Mouse (Mus musculus) left cerebral cortex, adult 18-20 months (tissue): ENCODE measurements at regions not wholly inside any gene's neighbourhood (a gene's known extent, or its start where the extent isn't known, plus 50 kb on each side); places are given as distances from the start of the nearest gene placed in this dataset.

Experiments used
- DNase-seq, 2 experiments: peaks; one replicate each; pipeline ENCODE4 v3.0.0; 2021 to 2022; ENCODE audit warnings: low spot score in 2 of 2, mixed read lengths in 1 of 2

- no peak for DNase-seq
Observed at GRCm38 (mm10) chr9:63045531-63045930, 57.8 kb upstream of the Pias1 start.

- no peak for DNase-seq
Observed at GRCm38 (mm10) chr9:63043304-63043703, 55.6 kb upstream of the Pias1 start.

- no peak for DNase-seq
Observed at GRCm38 (mm10) chr9:63038031-63038430, 50.3 kb upstream of the Pias1 start.
